Mouse (Mus musculus): ENCODE measurements around the gene Tmem163.

Tmem163 gene

DNA sequence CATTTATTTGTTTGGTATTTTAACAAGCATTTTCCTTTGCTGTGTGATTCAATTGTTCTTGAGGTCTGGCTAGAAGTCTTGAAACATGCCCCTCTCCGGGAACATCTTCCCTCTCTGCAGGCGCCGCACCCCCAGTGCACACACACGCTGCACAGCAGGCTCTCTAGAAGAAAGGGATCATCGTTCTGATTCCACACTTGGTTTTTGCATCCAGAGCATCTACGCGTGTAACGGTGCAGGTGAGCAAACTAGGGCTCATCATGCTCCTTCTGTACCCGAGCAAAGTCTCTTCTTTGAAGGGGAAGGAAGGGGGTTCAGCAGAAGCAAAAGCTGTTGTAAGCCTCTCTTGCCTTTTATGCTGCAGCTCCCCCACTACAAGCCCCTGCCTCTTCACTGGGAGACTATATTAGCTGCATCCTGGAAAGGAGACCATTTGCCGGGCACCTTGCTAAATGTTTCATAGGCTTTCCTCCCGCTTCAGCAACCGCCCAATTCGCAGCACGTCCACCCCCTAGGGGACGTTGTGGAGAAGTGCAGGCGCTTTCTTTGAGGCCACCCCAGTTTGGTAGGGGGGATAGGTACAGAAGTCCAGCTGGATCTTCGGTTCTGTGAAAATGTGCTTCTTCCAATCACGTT, at the start of gene Tmem163:
Gene Tmem163, minus strand, starts transcription at position 51 of the 636 bp plus-strand sequence.
- peak; percentile 80 for DNase-seq (ENCODE audit: low read depth, low spot score)

DNA sequence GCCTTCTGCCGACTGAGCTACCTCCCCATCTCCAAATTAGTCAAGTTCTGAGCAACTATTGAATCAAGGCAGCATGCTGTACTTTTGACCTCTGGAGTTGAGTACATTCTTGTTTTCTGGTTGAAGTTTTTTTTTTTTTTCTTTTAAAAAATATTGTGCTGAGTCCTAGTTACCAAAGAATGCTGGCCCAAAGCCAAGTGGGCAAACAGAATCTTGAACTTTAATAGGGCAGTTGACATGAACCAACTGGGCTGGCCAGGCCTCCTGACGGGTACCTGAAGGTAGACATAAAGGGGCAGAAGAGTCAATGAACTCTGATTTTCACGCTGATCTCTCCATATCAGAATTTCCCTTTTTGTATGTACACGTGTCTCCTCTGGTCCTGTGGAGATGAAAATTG, 49.7 kb upstream of the Tmem163 start, which contains the start of gene Acmsd:
Gene Acmsd, plus strand, starts transcription at position 318 of the 400 bp plus-strand sequence.
- no peak for DNase-seq (ENCODE audit: low read depth, low spot score)

DNA sequence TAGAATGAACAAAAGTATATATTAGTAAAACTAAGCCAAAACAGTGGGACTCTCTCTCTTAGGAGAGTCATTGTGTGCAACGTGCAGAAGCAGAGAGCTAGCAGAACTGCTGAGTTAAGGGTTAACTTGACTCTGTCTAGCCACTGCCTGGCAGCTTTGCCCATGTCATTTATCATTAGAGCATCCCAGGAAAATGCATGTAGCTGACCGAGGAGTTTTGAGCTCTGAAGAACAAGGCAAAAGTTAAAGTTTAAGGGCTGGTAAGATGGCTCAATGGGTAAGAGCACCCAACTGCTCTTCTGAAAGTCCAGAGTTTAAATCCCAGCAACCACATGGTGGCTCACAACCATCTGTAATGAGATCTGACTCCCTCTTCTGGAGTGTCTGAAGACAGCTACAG, 44.2 kb upstream of the Tmem163 start:
- DNase-seq (ENCODE audit: low read depth, low spot score), result no peak

DNA sequence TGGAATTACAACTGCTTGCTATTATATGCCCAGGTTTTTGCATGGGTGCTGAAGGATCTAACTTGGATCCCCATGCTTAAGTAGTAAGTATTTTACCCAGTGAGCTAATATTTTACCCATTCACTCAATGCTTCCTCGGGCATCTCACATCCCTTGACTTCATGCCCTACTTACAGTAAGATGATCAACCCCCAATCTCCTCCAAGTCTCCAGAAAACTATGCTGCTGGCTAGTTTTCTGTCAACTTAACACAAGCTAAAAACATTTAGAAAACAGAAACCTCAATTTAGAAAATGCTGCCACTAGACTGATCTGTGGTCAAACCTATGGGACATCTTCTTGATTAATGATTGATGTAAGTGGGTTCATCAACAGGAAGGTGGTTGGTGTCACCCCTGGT, 38.9 kb upstream of the Tmem163 start:
- no peak for DNase-seq (ENCODE audit: low read depth, low spot score)

DNA sequence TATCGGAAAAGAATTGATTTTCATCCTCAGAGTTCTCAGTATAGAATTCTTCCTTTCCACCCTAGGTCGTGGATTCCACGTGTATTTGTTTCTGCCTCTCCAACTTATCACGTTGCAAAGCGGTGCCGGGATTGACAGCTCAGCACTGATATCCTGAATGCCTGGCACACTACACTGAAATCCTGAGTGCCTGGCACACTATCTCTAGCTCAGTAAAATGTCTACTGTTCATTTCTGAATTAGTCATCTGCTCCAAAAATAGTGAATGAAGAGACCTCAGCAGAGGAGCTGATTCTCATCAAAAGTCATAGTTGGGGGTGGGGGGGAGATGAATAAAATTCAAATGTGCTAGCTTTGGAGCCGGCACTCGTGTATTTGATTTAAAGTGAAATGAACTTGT, 37.1 kb upstream of the Tmem163 start:
- no peak for DNase-seq (ENCODE audit: low read depth, low spot score)

DNA sequence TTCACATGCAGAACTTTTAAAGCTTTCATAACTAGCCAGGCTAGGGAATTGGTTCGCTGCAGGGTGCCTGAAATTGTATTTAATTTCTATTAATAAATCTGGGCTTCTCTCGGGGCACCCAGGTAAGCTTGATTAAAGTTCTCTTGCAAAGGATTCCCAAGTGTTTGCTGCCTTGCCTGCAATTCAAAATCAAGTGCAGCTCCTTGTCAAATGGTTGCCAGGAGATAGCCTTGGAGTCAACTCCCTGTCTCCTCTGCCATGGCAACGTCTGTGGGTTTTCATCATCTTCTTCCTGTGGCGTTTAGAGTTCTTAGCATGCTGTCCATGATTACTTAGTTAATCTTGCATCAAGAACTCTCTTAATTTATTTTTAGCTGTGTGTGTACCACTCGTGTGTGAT, 26.9 kb upstream of the Tmem163 start:
- no peak for DNase-seq (ENCODE audit: low read depth, low spot score)

DNA sequence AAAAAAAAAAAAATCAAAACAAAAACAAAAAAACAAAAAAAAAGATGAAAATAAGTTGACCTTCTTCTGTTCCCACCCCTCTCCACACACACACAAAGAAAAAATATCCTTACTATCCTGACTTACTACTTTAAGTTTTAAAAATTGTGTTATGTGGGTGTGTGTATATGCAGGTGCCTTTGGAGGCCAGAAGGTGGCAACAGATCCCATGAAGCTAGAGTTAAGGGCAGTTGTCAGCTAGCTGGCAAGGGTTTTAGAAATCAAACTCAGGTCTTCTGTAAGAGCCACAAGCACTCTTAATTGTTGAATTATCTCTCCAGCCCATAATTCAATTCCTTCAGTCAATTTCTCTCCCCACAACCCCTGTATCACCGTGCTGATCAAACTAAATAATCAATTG, 22.8 kb upstream of the Tmem163 start:
- DNase-seq (ENCODE audit: low read depth, low spot score), result peak; percentile 33

DNA sequence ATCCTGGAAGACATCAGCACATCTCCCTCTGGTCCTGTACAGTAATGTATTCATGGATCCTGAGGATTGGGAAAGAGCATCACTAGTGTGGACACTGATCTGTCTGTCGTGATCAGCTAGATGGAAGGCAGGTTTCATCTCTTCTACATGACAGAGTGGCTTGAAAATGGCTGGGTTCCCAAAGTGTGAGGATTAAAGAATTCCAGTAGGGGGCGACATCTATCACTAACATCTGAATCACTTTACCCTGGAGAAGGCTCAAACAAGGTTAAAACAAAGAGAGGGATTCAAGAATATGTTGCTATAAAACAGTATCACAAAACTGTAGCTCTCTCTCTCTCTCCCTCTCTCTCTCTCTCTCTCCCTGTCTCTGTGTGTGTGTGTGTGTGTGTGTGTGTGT, 17.2 kb upstream of the Tmem163 start:
- peak; percentile 56 for DNase-seq (ENCODE audit: low read depth, low spot score)

DNA sequence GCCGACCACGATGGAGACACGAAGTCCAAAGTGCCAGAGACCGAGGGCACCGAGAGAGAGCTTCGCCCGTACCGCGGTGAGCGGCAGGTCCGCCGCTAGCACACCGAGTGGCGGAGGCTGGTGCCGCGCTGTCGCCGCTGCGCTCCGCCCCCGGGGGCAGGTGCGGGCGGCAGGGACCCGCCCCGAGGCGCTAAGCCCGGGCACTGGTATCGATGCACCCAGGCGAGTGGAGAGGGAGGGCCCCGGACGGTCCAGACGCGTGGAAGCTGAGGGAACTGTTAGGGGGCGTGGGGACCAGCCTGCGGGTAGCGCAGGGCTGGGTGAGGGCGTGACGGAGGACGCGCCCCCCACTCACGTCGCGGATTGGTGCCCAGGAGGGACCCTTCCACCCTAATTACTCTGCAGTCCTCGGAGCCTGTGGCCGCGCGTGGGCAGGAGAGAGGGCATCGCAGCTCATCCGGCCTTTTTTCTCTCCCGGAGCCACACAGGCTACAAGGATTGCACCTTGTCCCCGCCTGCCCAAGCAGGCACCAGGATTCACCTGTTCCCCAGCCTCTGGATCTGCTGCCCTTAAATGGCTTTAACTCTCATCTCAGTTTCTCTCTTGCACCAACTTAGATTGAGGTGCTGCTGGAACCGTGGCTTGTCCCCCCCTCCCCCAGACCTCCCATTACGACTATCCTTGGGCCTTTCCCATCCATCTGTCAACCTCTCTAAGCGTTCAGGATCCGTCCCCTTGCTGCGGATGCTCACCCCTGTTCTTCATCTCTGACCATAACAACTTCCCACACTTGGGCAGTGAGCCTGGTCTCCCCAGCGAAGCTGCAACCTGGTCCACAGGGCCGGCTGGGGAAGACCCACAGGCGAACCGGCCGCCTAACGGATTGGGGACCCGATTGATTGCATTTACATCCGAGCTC, 1.4 kb downstream of the Tmem163 start:
- peak; percentile 15 for DNase-seq (ENCODE audit: low read depth, low spot score)

DNA sequence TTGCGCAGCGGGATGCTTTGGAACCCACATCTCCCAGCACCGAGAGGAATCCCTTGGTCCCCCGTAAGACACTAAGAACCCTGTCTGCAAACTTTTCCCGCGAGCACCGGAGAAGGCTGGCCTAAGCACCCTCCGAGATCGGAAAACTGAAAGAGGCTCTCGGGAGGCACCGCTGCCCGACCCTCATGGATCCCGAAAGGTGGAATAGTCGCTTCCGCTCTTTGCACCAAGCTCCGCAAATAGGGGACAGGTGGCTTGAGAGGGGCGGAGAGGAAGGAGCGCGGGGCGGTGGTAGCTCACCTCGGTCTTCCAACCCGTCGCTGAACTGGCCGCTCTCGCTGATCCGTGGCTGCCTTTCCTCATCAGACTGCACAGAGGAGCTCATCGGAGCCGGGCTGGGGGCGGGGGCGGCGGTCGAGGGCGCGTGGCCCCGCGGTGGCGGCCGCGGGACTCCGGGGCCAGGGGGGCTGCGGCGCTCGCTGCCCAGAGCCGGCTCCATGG, 2.2 kb downstream of the Tmem163 start:
- DNase-seq (ENCODE audit: low read depth, low spot score), result peak; percentile 47

DNA sequence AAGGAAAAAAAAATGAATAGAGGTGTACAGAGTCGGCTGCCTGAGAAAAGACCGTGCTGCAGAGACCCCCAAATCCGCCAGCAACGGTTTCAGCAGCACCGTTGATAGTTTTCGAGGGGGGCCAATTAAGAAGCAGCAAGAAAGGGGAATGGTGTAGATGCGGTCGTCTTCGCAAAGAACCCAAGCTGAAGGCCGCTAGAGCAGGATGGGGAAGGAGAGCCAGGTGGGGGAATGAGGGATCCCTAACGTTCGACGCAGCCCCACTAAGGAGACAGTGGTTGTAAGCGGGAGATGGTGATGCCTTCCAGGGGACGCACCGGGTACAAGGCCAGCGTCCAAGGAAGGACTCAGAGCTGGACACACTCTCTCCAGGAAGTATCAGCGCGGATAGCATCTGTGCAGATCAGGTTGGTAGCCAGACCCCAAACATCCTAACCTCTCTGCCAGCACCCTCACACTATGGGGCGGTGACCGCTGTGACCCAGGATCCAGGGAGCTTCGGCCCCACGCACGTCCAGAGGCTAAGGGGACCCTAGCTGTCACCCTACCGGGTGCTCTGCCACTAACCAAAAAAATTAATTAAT, 2.7 kb downstream of the Tmem163 start:
- no peak for DNase-seq (ENCODE audit: low read depth, low spot score)

DNA sequence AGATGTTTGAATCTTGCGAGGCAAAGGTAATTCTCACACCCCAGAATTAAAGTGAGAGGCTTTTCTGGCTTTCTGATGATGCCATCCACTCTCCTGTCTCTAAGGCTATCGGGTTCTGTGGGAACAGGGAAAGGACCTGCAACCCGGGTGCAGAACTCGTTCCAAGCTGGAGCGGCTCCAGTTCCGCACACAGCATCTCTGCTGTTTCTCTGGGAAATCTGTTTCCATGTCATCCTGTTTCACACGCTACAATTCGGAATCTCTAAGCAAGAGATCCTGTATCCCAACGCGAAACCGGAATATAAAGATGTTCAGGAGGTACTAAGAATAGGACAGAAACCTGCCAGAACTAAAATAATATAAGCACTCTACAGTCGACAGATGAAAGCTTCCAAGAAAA, 3.2 kb downstream of the Tmem163 start:
- DNase-seq (ENCODE audit: low read depth, low spot score), result no peak

DNA sequence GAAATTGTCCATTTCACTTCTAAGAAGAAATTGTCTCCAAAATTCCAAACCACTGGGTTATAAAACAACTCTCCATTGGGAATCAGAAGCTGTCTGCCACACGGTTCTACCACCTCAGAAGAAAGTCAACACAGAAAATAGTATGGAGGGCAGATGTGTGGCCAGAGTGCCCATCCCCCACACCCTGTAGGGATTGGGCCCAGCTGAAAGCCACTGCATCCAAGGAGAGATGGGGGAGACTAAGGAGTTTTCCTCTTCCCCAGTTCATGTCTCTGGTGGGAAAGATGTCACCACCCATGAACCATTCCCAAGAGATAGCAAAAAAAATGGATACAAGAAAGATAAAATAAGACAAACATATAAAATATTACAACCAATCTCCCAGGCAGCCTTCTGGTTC, 4.1 kb downstream of the Tmem163 start:
- DNase-seq (ENCODE audit: low read depth, low spot score), result no peak

DNA sequence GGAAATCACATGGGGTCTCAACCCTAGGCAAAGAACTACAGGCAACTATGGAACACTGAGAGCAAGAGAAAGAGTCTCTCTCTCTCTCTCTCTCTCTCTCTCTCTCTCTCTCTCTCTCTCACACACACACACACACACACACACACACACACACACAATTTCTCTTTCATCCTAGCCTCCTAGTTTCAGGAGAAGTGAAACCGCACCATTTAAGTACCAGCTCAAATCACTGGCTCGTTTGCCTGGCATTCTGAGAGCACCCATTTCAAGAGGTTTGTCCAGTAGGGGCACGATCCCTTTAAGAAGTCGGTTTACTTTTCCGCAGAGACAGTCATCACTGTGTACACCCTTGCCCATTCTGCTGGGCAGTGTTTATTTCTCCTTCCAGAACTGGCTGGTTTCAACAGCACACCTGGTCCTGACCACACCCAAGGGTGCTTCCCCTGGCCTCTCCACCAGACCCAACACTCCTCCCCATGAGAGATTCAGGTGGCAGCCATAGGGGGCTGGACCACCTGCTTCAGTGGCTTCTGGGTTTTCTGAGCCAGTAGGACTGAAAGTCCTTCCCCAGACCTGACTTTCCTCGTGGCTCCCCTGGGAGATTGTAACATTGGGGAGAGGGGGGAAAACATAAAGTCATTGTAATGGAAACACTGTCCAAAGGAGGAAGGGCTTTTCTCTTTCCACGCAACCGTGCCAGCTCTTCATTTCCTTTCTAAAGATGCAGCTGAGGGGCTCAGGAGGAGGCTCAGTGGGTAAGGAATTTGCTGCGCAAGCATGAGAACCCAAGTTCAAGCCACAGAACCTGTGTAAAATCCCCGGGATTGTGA, 5.9 kb downstream of the Tmem163 start:
- no peak for DNase-seq (ENCODE audit: low read depth, low spot score)

DNA sequence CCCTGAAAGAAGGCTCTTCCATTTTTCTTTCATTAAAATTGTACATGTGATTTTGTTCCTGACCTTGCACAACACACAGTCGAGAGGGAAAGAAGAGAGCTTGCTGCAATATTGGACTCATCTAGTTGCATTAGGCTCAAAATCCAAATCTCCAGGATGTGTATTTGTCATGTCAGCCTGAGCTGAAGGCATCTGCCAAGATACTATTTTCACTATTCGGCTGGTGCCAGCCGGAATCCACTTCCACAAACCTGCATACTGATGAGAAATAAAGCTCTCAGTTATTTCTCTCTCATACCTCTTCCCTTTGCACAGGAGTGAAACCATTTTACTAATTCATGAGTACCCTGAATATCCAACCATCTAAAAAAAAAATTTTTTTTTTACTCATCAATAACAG, 11.2 kb downstream of the Tmem163 start:
- no peak for DNase-seq (ENCODE audit: low read depth, low spot score)

DNA sequence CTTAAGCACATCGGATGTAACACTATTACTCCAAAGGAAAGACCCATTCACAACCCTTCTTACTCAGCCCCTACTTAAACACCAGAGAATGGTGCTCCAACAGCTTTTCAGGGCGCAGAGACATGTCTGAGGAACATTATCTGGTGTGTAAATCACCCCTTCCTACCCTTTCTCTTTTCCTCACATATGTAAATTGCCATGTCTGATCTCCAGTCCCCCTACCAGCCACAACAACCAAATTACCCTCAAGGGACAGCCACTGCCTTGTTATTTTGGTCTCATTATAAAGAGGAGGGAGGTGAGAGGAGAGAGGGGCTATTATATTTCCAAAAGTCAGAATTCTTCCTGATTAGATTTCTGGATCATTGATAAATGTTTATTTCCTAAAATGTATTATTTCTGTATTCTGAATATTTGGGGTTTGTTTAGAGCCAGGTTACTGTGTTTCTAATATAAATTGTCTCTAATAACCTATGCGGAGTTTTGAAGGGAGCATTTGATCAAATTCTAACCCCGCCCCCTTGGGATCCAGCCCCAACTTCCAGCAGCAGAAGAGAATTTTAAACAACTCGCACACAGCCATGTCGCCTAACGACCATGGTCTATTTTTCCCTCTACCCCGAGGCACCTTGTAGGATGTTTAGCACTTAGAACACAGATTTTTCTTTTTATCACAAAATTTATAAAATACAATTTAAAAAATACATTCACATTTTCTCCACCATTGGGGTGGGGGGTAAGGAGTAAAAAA, 12.1 kb downstream of the Tmem163 start:
- DNase-seq (ENCODE audit: low read depth, low spot score), result no peak

DNA sequence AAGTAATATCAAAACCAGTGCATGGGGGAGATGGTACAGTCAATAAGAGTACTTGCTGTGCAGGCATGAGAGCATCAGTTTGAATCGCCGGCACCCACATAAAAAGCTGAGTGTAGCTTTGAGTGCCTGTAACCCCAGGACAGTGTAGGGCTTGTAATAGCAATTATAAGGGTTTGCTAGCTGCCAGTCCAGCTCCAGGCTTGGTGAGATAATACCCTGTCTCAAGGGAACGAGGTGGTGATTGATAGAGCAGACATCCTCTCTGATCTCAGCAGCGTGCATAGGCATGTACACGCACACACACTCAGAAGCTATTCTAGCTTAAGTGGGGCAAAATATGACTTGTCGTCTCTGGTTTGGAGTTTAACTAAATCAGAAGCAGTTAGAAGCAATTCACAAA, 13.1 kb downstream of the Tmem163 start:
- no peak for DNase-seq (ENCODE audit: low read depth, low spot score)

DNA sequence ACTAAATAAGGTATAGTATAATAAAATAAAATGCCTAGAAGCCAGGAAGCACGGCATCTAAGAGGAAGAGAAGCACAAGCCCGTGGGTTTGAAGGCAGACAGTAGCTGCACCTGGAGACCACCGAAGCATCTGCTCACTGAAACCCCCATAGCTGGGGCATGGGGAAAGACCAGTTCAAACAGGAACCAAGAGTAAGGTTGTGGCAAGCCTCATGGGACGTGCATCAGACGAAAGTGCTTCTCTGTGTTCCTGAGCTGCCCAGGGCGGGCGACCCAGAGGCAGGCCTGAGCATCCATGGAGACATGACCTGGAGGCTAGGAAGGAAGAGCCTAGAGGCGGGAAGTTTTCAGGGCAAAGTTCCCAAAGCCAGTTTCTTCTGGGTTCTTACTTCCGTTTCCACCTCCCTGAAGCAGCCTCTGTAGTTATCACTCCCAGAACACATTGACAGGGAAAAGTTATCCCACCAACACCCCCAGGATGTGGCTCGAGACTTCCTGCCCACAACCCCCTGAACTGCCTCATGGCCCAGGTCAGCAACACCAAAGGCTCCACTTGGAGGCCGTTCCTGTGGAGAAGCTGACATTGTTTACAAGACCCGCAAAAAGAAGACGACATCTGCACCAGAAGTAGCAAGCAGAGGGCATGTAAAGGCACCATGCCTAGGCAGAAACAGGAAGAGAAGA, 16.8 kb downstream of the Tmem163 start:
- DNase-seq (ENCODE audit: low read depth, low spot score), result no peak

DNA sequence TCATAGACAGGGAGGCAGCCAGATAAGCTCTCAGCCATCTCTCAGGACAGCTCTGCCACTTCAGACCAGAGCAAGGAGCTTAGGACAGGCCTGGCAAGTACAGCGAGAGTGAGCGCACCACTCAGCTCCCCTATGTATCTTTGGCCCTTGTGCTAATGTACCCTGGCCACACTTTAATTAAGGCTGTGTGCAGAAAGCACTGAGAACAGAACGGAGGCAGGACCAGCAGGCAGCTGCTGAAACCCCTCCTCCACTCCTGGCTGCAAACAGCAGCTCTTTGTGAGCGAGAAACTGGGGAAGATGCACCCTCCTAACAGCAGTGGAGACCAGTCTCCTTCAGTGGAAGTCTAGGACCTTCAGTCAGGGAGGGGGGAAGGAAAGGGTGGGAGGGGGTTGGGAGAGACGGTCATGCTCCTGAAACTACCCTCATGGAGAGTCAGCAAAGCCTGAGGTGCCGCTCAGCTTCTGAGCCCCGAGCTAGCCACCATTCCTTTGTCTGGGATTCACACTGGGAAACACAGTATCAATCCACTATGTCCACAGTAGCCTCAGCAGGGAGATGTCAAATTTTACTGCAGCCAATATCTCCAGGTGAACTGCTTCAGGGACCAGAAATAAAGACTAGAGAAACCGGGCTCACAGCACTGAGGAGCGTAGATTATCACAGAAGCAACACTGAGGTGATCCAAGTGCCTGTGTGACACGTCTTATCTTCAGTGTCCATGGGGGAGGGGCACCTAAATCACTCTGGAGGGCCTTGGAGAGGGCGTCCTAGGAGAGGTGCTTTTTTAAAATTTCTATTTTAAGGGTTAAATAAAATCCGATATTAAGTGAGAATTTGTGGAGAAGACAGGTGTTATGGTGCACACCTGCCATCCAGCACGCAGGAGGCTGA, 18.0 kb downstream of the Tmem163 start:
- DNase-seq (ENCODE audit: low read depth, low spot score), result no peak

All from ES-CJ7 (cell line).